Mouse (Mus musculus) cerebellum, adult 2 months (tissue): ENCODE measurements around the gene Smim15.

Source experiments
- CTCF ChIP-seq: fragments of 200-500 bp; IDR thresholded peaks from 2 replicates; pipeline ENCODE4 v1.5.1; 2011; ENCODE audit warnings: low read depth, mild to moderate bottlenecking, control low read depth, low read length, moderate library complexity, borderline replicate concordance; ENCODE audit not compliant: insufficient read depth
- POLR2A ChIP-seq: fragments of 200-500 bp; IDR thresholded peaks from 2 replicates; pipeline ENCODE4 v1.6.1; 2011; ENCODE audit warnings: low read length, control low read depth, borderline replicate concordance; ENCODE audit not compliant: insufficient read depth

GRCm38 (mm10) chr13:108066021-108066420 is 21.8 kb downstream of the Smim15 start:
- no peak for TF ChIP-seq CTCF
- no peak for TF ChIP-seq POLR2A
